Mouse (Mus musculus): ENCODE results near the gene Cntnap2.
"Not testable (repeated sequence)": the region's sequence is repeated elsewhere in the genome, so short reads cannot be mapped to it uniquely, and the experiment has no call there.

GRCm38 (mm10) chr6:47183850-47184249, 2124.7 kb downstream of the Cntnap2 start:
- TF ChIP-seq TAL1, GATA1 (IDR thresholded peaks at IDR 0.05; ENCODE audit: low read length): not testable (repeated sequence)

All from erythroblast, embryonic 14.5 days (primary cell).